Mouse (Mus musculus) left cerebral cortex, postnatal 10 days (tissue): ENCODE results near the gene Gli2. TPM values are rescaled to one million over a fixed set of nuclear protein-coding genes. Genes with fewer than 3 reads are reported as not detected.
A peak's percentile ranks its signal among the peaks of the same experiment; 100 is the strongest.

Experiments used
- DNase-seq, 2 experiments: peaks; one replicate each; pipeline ENCODE4 v3.0.0; 2021 to 2022; ENCODE audit warnings: low spot score in 2 of 2, mixed read lengths in 1 of 2; ENCODE audit errors: extremely low spot score in 1 of 2
- intact Hi-C: fragments of 180-260 bp; cut with DNase I; formaldehyde crosslinking; loops from one replicate; pipeline ENCODE4 v1.15.1; 2025
- total RNA-seq, 2 experiments: library from RNA; stranded (reverse); gene quantifications; 2 replicates each; pipeline ENCODE4 v1.2.3; 2021

Gene Gli2
- total RNA-seq, 2 experiments from 2014 or later: 2.8 to 3.8 TPM

DNA sequence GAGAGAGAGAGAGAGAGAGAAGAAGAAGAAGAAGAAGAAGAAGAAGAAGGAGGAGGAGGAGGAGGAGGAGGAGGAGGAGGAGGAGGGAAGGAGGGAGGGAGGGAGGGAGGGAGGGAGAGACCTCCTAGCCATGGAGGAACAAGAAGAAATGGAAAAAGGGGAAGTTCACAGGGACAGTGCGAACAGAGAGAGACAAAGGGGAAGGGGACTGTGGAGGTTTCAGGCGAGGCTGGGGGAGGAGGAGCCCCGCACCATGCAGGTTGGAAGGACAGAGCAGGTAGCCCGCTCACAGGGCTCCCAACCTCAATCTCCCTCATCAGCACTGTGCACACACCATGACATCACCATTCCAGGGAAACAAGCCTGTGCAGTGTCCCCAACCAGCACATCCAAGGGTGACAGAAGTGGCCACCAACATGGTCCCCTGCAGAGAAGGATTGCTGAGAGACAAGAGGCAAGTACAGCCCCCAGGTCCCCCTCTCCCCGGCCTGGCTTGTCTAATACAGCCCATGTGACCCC, 84.7 kb downstream of the Gli2 start:
- intact Hi-C loops: no loop called here
- DNase-seq: no peak

DNA sequence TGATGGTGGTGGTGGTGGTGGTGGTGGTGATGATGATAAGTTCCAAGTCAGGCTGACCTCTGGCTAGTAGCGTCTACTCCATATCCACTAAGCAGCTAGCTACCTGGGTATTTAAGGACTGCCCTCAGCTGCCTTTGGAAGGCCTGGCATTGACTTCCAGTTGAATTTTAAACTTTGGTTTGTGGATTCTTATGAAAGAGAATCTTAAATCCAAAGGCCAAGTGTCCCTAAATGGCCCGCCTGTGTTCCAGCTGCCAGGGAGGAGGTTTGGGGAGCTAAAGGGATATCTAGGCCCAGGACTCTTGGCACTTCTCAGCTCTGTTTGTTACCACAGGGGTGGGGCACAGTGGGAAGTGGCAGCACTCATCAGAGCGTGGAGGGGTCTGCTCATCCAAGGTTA, 85.4 kb downstream of the Gli2 start:
- intact Hi-C loops: no loop called here
- DNase-seq: no peak

DNA sequence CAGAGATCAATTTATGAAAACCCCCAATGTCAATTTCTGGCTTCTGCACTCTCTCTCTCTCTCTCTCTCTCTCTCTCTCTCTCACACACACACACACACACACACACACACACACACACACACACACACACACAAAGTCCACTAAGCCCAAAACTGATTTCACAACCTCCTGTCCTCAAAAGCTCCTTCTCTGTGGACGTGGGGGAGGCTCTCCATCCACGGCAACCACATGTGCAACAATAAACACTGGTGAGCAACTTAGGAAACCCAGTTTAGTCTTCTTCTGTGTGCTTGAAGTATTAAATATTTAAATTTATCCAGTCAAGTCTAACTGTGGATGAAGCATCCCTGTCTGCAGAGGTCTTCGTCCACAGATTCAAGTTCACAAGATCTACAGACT, 86.1 kb downstream of the Gli2 start:
- DNase-seq: no peak
- intact Hi-C loops: no loop called here

DNA sequence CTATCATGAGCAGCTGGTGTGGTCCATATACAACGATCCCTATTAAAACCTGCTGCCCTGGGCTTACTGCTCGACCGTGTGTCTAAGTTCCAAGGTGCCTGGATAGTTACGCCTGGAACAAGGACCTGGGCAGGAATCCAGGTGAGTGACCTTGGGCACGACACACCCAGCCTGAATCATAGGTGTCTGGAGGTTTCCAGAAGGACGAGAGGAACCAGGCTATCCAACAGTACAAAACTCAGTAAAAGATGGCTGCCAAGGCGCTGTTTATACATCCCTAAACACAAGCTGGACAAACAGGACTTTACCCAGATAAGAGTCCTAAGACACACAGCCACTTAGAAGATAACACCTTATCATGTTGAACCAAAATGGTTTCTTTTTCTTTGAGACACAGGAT, 94.8 kb downstream of the Gli2 start:
- DNase-seq: no peak
- intact Hi-C loops: no loop called here

DNA sequence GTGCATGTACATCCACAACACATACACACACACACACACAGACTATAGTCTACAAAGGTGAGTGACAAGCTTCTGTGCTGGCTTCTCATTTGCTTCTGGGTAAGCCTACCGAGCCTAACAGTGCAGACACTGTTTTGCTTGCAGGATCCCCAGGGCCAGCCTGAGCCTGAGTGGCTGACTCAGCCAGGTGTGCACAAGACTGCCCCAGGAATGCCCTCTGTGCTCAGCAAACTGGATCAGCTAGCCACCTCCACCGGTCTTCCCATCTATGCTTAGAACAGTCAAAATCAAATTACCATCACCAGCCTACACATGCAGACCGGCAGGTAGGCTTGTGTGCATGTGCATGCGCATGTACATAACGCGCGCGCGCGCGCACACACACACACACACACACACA, 97.6 kb downstream of the Gli2 start:
- no peak for DNase-seq
- intact Hi-C loops: no loop called here

DNA sequence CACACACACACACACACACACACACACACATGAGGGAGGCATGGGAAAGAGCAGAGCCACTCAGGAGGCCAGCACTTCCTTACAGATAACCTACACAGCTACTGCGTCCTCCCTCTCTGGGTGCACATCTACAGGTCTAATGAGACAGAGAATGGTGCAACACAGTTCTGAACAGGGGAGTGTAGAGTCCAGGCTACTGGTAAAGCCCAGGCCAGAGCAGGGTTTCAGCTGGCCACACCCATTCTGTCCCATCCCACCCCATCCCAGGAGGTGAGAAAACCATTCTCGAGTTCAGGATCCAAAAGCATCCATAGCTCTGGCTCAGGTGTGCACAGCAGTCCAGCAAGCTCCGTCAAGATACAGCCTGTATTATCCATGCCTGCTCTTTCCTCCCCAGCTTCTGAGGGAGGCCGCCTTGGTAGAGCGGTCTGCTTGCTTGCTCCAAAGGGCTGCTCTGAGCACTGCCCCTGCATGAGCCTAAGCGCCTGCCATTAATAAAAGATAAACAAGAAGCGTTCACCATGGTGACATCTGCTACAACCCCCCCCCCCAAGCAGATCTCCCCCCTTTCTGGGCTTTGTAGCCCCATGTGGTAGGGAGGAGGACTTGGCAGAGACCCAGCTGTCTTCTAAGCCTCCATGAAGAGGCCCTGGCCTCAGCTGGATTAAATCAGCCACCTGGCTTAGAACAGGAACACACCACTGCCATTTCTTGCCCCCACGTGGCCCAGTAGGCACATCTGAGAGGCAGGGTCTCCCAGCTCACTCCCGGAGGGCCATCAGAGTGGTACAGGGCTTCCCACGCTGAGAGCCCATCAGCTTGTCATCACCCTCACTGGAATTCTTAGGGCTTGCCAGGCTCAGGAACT, 98.8 kb downstream of the Gli2 start:
- DNase-seq: peak in 1 of 2 experiments; percentile 50
- intact Hi-C loops: no loop called here

DNA sequence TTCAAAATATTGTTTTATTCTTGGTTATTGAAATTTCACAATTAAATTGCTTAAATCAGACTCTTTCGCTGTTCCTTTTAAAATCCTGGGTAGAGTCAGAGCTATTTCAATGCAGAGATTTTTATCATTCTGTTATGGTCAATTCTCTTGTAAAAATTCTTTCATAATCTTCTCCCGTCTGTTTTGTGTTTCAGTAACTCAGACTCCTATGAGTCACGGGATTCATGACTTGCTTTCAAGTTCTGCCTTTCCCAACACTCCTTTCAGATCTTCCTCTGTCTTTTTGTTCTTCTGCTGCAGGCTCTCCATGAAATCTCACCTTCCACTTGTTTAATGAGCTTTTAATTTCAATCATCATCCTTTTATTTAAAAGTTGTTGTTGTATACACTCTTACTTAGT, 100.4 kb downstream of the Gli2 start:
- DNase-seq: no peak
- intact Hi-C loops: no loop called here

DNA sequence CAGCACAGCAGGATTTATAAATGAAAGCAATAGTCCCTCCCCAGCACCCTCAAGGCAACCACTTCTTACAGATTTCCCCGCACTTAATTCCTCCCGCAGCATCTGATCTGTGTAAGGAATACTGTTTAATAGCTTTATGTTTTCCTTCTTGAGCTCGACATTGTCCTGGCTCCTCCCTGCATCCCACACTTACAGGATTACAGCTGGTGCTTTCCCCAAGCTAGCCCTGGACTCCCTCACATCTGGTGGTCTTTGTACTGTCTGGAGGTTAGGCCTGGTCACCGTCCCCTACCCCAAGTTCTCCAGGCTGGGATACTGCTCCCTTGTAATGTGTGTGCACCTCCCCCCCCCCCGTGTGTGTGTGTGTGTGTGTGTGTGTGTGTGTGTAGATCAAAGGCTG, 101.1 kb downstream of the Gli2 start:
- no peak for DNase-seq
- intact Hi-C loops: no loop called here

DNA sequence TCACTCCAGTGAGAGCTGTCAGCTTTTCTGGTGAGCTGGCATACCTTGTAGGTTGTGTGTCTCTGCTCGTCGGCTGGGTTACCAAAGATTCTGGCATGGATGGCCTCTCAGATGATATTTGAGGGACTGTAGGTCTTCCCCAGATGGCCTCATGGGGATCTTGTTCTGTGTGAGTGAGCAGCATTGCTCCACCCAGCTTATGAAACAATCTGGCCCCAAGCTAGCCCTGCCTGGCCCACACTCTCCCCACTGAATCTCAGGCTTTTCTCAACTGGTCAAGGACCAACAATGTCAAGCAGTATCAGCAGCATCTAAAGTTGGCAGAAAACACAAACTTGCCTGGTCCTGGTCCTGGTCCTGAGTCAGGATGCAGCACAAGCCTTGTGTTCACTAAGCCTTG, 105.0 kb downstream of the Gli2 start:
- DNase-seq: no peak
- intact Hi-C loops: no loop called here

DNA sequence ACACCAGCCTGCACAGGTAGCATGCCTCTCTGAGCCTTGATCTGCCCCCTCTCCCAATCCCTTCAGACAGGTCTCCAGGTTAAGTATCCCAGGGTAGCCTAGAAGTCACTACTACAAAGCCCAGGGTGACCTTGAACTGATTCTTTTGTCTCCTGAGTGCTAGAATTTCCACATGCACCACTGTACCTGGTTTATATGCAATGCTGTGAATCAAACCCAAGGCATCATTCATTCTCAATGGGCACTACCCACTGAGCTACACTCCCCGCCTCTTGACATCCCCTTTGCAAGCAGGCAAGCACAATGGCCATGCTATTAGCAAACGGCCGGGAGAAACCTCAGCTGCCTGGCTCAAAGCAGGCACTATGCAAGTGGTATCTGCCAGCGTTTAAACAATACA, 106.2 kb downstream of the Gli2 start:
- intact Hi-C loops: no loop called here

DNA sequence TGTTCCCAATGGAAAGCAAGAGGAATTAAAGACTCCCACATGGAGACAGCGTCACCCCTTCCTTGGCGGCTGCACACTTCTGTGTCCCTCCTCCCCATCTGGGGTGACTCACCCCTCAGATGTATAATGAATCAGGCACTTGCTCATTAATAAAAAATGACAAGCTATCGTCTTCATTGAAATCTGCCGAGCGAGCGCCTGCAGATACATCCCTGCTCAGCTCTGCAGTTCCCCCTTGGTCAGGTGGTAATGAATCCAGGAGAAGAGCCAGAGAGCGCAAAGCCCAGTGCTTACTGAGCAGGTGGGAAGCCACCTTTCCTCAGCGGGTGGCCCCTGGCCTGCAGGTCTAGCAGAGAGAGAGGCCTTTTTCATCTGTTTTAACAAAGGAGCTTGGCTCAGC, 112.1 kb downstream of the Gli2 start:
- no peak for DNase-seq
- intact Hi-C loops: no loop called here

More for the DNA sequence above, 106.2 kb downstream of the Gli2 start:
- no peak for DNase-seq

DNA sequence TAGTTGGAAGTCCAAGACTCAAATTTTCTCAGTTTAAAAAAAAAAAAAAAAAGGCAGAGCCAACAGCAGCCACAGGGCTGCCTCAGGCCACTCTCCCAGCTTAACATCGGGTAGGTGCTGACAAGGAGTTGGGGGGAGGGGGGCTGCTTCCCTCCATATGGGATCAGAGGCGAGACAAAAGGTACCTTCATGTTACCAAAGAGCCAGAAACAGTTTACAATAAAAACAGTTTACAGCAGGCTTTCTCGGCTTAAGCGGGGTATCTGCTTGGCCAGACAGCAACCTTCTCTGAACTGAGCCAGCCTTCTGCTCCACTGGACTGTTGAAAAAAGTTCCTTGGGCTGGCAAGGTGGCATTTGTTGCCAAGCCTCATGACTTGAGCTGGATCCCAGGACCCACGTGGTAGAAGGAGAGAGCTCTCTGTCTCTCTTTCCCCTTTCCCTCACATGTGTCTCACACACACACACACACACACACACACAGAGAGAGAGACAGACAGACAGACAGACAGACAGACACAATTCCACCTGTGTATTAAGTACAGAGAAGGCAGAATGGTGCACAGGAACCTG, 113.1 kb downstream of the Gli2 start:
- no peak for DNase-seq
- intact Hi-C loops: no loop called here

DNA sequence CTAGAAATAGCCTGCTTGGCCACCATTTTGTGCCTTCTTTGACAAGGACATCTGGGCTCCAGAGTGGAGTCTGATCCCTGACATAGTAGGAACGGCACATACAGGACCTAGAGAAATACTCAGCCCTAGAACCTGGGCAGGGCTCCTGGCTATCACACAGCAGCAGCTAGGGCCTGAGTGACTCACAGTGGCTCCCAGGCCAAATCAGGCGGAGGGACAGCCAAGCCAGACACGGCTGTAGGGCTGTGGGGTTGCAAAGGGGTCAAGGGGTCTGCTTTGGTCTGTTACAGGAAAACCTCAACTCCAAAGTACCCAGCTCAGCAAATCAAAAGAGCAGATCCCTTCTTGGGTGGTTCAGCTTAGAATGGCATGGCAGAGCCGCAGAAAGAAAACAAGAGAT, 115.2 kb downstream of the Gli2 start:
- no peak for DNase-seq
- intact Hi-C loops: no loop called here

DNA sequence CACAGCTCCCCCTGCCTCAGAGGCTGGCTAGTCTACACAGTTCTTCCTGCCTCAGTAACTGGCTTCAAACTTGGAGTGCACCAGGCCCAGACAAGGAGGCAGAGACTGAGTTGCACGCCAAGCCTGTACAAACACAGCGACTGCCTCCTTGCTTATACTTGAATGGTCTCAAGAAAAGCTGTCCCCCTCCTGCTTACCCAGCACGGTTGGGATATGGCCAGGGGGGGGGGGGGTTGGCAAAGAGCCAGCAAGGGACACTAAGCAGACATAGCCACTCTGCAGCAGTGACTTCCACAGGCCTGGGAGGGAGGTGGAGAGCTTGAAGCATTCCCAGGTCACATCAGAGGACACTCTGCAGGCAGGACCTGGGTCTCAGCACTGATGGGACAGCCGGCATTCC, 117.3 kb downstream of the Gli2 start:
- intact Hi-C loops: no loop called here
- DNase-seq: no peak

DNA sequence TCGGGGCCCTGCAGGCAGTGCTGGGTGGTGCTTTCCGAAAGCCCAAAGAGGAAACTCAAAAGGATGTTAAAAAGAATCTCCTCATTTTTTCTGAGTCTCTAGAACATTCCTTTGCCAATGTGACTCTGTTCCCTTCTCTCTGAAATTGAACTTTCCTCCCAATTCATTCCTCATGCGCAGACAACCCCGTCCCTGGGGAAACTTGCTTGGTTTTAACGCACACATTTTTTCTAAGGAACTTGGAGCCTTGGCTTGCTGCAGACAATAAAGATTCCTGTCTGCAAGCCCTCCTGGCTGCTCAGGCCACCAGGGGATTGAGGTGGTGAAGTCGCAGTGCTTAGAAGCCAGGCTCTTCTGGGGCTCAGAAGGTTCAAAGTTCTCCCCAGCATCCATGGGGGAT, 117.9 kb downstream of the Gli2 start:
- intact Hi-C loops: no loop called here
- no peak for DNase-seq

DNA sequence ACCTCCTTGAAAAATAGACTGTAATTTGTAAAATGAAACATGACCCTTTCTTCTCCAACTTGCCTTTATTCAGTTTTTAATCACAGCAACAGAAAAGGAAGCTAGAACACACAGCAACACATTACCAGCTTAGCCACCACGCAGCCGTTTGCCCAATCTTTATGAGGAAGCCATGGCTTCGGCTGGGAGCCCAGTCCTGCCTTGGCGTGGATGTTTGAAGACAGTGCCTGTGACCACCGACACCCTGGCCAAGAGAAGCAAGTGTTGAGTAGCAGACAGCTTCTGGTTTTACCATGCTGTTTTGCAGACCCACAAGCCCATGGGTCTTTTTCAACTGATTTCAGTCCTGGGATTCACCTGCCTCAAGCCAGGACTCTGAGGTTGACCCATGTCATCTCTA, 121.3 kb downstream of the Gli2 start:
- intact Hi-C loops: no loop called here
- DNase-seq: no peak

DNA sequence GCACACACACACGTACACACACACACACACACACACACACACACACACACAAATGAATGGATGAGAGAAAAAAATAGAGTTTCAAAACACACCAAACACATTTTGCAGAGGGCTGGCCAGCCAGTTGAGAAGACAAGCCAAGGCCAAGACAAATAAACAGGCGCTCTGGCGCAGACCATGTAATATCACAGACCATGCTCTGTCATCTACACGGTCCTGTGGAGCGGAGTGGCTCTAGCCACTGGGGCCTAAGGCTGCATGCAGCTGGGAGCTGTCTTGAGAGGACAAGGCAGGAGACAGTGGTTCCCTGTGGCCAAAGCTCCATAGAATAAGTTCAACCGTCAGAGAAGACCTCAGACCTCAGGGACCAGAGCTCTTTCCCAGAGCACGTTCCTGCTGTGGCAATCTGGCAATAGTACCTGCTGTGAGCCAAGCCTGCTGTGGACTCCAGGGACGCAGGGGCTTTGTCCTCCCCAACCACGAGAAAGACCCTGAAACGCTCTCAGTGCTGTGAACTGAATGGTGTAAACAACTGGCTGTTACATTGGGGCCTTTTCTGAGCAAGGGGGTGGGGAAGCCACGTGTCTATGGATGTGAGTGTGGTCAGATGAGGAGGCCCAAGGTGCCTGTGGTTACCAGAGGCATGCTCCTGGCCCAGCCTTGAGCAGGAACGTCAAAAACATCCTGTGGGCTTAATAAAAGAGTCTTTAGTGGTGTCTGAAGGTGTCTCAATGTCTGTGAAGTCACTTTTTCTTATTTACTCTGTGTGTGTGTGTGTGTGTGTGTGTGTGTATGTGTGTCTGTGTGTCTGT, 125.7 kb downstream of the Gli2 start:
- intact Hi-C loops: no loop called here
- DNase-seq: peak in 1 of 2 experiments; percentile 37

DNA sequence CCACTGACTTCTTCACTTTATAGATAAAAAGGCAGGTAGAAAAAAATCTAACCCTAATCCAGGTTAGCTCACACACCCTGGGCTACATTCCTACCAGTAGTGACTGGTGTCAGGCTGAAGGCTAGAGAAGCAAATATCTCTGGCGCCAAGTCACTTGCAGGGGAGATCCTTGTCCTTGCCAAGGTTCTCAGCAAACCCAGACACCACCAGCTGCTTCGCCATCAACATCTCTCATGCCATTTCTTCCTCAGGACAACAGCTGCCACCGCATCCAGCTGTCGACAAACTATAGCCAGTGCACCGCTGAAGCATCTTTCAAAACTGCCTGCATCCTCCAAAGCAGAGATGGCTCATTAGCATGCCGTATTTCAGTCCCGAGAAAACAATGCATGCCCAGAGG, 126.9 kb downstream of the Gli2 start:
- no peak for DNase-seq
- intact Hi-C loops: no loop called here

DNA sequence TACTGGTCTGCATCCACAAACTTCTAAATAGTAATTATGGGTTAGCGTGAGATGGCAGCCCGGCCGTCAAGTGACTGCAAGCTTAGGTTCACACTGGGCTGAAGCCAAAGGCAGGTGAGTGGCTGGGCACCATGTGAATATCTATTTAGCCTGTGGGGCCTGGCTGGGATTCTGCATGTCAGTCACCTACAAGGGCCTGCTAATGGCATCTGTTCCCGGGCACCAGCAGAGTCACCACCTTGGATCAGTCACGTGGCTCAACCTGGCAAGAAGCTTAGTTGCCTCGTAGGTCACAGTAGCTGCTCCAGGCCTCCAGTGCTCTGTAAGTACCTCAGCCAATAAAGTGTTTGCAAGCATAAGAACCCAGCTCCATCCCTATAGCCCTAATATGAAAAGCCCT, 131.2 kb downstream of the Gli2 start:
- intact Hi-C loops: no loop called here
- no peak for DNase-seq
